Mouse (Mus musculus) liver (tissue): Measurements from ENCODE around the gene Acot6.
"Not testable (repeated sequence)": the region's sequence is repeated elsewhere in the genome, so short reads cannot be mapped to it uniquely, and the experiment has no call there.

ENCODE experiments used
- DNase-seq: peaks from one replicate; pipeline ENCODE4 v3.0.0-alpha.2; 2020; ENCODE audit warnings: mixed read lengths

The Acot6 gene

GRCm38 (mm10) chr12:84100604-84101492 is at the start of gene Acot6:
Gene Acot6, plus strand, starts transcription at chr12:84100654.
- peak; percentile 39 for DNase-seq

- not testable (repeated sequence) for DNase-seq
Measured at GRCm38 (mm10) chr12:84050744-84051143, 49.7 kb upstream of the Acot6 start.

- no peak for DNase-seq
Measured at GRCm38 (mm10) chr12:84051937-84052474, 48.4 kb upstream of the Acot6 start, which contains the start of gene Acot3. Gene Acot3, plus strand, starts transcription at chr12:84052144.

- DNase-seq = no peak
Measured at GRCm38 (mm10) chr12:84052609-84053008, 47.8 kb upstream of the Acot6 start.

- no peak for DNase-seq
Measured at GRCm38 (mm10) chr12:84053173-84053572, 47.3 kb upstream of the Acot6 start.

- DNase-seq = peak; percentile 33
Measured at GRCm38 (mm10) chr12:84053679-84054391, 46.6 kb upstream of the Acot6 start.

GRCm38 (mm10) chr12:84060946-84061345 is 39.5 kb upstream of the Acot6 start:
- no peak for DNase-seq

- DNase-seq = no peak
Measured at GRCm38 (mm10) chr12:84062336-84062735, 38.1 kb upstream of the Acot6 start.

GRCm38 (mm10) chr12:84063228-84063627 is 37.2 kb upstream of the Acot6 start:
- DNase-seq = peak; percentile 32

GRCm38 (mm10) chr12:84063833-84064232 is 36.6 kb upstream of the Acot6 start:
- no peak for DNase-seq

GRCm38 (mm10) chr12:84064621-84065020 is 35.8 kb upstream of the Acot6 start:
- DNase-seq = no peak

GRCm38 (mm10) chr12:84067752-84068151 is 32.7 kb upstream of the Acot6 start:
- DNase-seq = no peak

GRCm38 (mm10) chr12:84068296-84068695 is 32.2 kb upstream of the Acot6 start:
- DNase-seq = no peak

- DNase-seq = no peak
Measured at GRCm38 (mm10) chr12:84068986-84069385, 31.5 kb upstream of the Acot6 start, which contains the start of gene Acot5. Gene Acot5, plus strand, starts transcription at chr12:84069325.

GRCm38 (mm10) chr12:84069582-84069981 is 30.9 kb upstream of the Acot6 start:
- not testable (repeated sequence) for DNase-seq

- no peak for DNase-seq
Measured at GRCm38 (mm10) chr12:84071696-84072095, 28.8 kb upstream of the Acot6 start.

- DNase-seq = peak; percentile 26
Measured at GRCm38 (mm10) chr12:84077371-84077990, 23.0 kb upstream of the Acot6 start.

GRCm38 (mm10) chr12:84083842-84084241 is 16.6 kb upstream of the Acot6 start:
- no peak for DNase-seq

GRCm38 (mm10) chr12:84084581-84084980 is 15.9 kb upstream of the Acot6 start:
- no peak for DNase-seq

GRCm38 (mm10) chr12:84094666-84095065 is 5.8 kb upstream of the Acot6 start:
- DNase-seq = not testable (repeated sequence)

- no peak for DNase-seq
Measured at GRCm38 (mm10) chr12:84099605-84100004, 849 bp upstream of the Acot6 start.

GRCm38 (mm10) chr12:84100071-84100470 is 383 bp upstream of the Acot6 start:
- no peak for DNase-seq

GRCm38 (mm10) chr12:84101493-84101845 is 1.0 kb downstream of the Acot6 start:
- no peak for DNase-seq
